Mouse (Mus musculus) neutrophil, adult 65 days (primary cell): ENCODE measurements around the gene Gm13769. TPM values are rescaled to one million over a fixed set of nuclear protein-coding genes. Genes with fewer than 3 reads are reported as not detected.

ENCODE experiments used
- total RNA-seq: library from RNA; stranded (reverse); gene quantifications from 2 replicates; pipeline ENCODE4 v1.2.4, GENCODE M21; 2023

Gm13769 gene
- total RNA-seq: not detected in 2 replicates

GRCm38 (mm10) chr2:90321900-90322299 is at the start of gene Gm13769:
Gene Gm13769 (plus strand): TSS chr2:90322200.

GRCm38 (mm10) chr2:90292741-90293140 is 29.3 kb upstream of the Gm13769 start, which contains the start of gene Olfr1272:
Gene Olfr1272 (minus strand): TSS chr2:90292841.

Other genes starting within 250 kb of the Gm13769 start
- not detected in 2 replicates for gene Olfr1269, start 200.8 kb upstream of the Gm13769 start, total RNA-seq
- not detected in 2 replicates for gene Olfr32, start 179.9 kb upstream of the Gm13769 start, total RNA-seq
- not detected in 2 replicates for gene Olfr1270, start 169.1 kb upstream of the Gm13769 start, total RNA-seq
- gene Olfr1506, start 97.7 kb upstream of the Gm13769 start, total RNA-seq: 0.20 and 0.63 TPM in 2 replicates
- gene Olfr142, start 64.6 kb upstream of the Gm13769 start, total RNA-seq: not detected in 2 replicates
- not detected in 2 replicates for gene Olfr1271, start 51.2 kb upstream of the Gm13769 start, total RNA-seq
- not detected in 2 replicates for gene Olfr1272, start 29.4 kb upstream of the Gm13769 start, total RNA-seq
- gene Olfr1274-ps, start 76.5 kb downstream of the Gm13769 start, total RNA-seq: not detected in 2 replicates